Comparison of ENCODE assay signal across 8 mouse cellular contexts in the genomic region with DNA sequence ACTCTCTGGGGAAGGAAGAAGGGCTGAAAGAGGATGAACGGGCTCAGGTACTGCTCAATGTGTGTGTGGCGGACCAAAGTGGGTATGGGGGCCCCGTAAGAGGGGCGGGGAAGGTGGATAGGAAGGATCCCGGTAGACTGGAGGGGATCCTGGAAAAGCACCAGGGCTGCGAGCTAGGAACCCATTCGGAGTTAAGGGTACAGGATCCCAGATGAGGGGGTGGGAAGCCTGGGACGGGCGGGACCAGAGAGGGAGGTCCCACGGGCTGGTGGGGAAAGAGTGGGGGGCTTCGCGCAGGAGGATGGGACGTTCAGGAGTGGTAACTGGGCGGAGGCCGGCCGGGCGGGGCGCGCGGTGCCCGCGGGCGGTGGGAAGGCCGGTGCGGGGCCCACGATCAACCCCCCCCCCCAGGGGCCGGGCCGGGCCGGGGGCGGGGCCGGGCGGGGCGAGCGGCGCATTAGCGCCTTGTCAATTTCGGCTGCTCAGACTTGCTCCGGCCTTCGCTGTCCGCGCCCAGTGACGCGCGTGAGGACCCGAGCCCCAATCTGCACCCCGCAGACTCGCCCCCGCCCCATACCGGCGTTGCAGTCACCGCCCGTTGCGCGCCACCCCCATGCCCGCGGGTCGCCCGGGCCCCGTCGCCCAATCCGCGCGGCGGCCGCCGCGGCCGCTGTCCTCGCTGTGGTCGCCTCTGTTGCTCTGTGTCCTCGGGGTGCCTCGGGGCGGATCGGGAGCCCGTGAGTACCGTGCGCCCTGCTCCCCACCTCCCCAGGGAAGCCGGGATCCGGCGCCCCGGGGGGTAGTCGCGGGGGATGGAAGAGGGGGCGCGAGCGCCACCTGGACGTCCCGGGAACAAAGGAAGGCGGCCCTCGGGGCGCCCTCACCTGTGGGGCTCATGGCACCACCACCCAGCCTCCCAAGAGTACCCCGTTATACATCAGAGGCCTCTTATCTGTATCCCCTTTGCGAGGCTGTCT. TPM values are rescaled to one million over a fixed set of nuclear protein-coding genes. Genes with fewer than 3 reads are reported as not detected.
DNase-seq lines count a peak whose midpoint lies in the region; ATAC-seq and TF ChIP-seq lines count a peak whose summit lies in the region.

A gene (plus strand): TSS at position 495 of the 977 bp plus-strand sequence.

- no peaks in the 10 kb centered on the region for H3K9me3 ChIP-seq in liver, embryonic 12.5 days (replicated peaks)
- no peaks in the 10 kb centered on the region for H3K9me3 ChIP-seq in stomach, postnatal 0 days (ENCODE audit: control insufficient read depth, low read length)

- no peaks in the 10 kb centered on the region for H3K36me3 ChIP-seq in liver, embryonic 12.5 days
- no peaks in the 10 kb centered on the region for H3K36me3 ChIP-seq in stomach, postnatal 0 days (ENCODE audit: control insufficient read depth, insufficient read depth, low read length)

- no peak for TF ChIP-seq EP300 in stomach, postnatal 0 days (optimal IDR thresholded peaks at IDR 0.05)

- 1% methylated on average over 72 of the region's 93 CpGs for WGBS in liver, embryonic 12.5 days (ENCODE audit: insufficient replicate concordance)
- under 1% methylated on average over 49 of the region's 93 CpGs for whole genome bisulfite sequencing in stomach, postnatal 0 days

- peak within 1 kb of the TSS; percentile 69 for H3K4me2 ChIP-seq in liver, embryonic 12.5 days
- H3K4me2 ChIP-seq in stomach, postnatal 0 days (replicated peaks; ENCODE audit: low read depth) = peak within 1 kb of the TSS; percentile 75

- no peak within 1 kb of the TSS; the same call in 1 of the 2 replicates for H3K9ac ChIP-seq in liver, embryonic 12.5 days
- H3K9ac ChIP-seq in stomach, postnatal 0 days (ENCODE audit: low read length) = peak within 1 kb of the TSS; percentile 45

- peaks cover 100% of the 10 kb centered on the region for H3K27me3 ChIP-seq in liver, embryonic 12.5 days (replicated peaks)
- peaks cover 52% of the 10 kb centered on the region for H3K27me3 ChIP-seq in stomach, postnatal 0 days (ENCODE audit: control insufficient read depth, insufficient read depth, low read length)

- H3K27ac ChIP-seq in liver, embryonic 12.5 days = no peak within 1 kb of the TSS
- H3K27ac ChIP-seq in stomach, postnatal 0 days (replicated peaks) = no peak within 1 kb of the TSS

- peaks cover 49% of the 10 kb centered on the region for H3K4me1 ChIP-seq in liver, embryonic 12.5 days
- H3K4me1 ChIP-seq in stomach, postnatal 0 days (replicated peaks; ENCODE audit: control insufficient read depth, insufficient read depth) = 0 out of 2 replicates have a peak, but pooled peaks cover 4% of the 10 kb centered on the region

- no peak for TF ChIP-seq CTCF in stomach, postnatal 0 days (IDR thresholded peaks at IDR 0.05; ENCODE audit: low read depth)

- intact Hi-C loops in gastrocnemius, postnatal 14 days (cut with DNase I; ENCODE audit: low total_unique reads) = loop anchor here (10.0 kb wide), 1 partner anchor 48 kb away; no protein-coding TSS in a partner anchor

- H3K4me3 ChIP-seq in liver, embryonic 12.5 days = peak within 1 kb of the TSS; percentile 45
- peak within 1 kb of the TSS; percentile 43 for H3K4me3 ChIP-seq in stomach, postnatal 0 days (ENCODE audit: low read depth, low read length)

- peak; percentile 52 for DNase-seq in adrenal gland, adult 2 months
- DNase-seq in adrenal gland, postnatal 4 days (ENCODE audit: low spot score in 2 of 2) = no peak
- peak; percentile 39 for DNase-seq in retina, postnatal 1 day
- DNase-seq in retina, embryonic 14.5 days (ENCODE audit: low spot score) = no peak
- no peak for DNase-seq in stomach, postnatal 0 days (ENCODE audit: low spot score)
- DNase-seq in gastrocnemius, postnatal 14 days = no peak
- no peak for DNase-seq in MN1 (ENCODE audit: low spot score)

- ATAC-seq in liver, embryonic 12.5 days = no peak; the same call in 1 of the 2 replicates
- ATAC-seq in stomach, postnatal 0 days (ENCODE audit: low FRiP score, low TSS enrichment) = no peak; the same call in 1 of the 2 replicates

RNA-seq across cellular contexts. Expression of the gene that starts here (rescaled TPM):
- total RNA-seq in adrenal gland, adult 2 months (2021) = 1 to 10 TPM in 1 of 2 experiments, under 1 TPM in 1; 0.58 to 1.4 TPM
- 0.58 and 1.2 TPM in 2 replicates for polyA plus RNA-seq in adrenal gland, adult 2 months (2012; rRNA removed)
- under 1 TPM in 1 of 2 experiments, not detected in 1; 0.45 TPM for total RNA-seq in adrenal gland, postnatal 4 days (2021)
- 3.9 and 4.0 TPM in 2 replicates for polyA plus RNA-seq in liver, embryonic 12.5 days (2016; fragmentation: Nextera tagmentation; extraction: Ambion mirVana)
- 5.8 and 6.5 TPM in 2 replicates for polyA plus RNA-seq in stomach, postnatal 0 days (2015; fragmentation: Nextera tagmentation; extraction: Ambion mirVana)
- total RNA-seq in gastrocnemius, postnatal 14 days (2021) = 1 to 10 TPM; 1.5 to 1.9 TPM

Comparison
In these comparisons a context has a peak if more than half of its experiments do, and no peak if none do; other contexts are left out.
1. DNase-seq: peak in adrenal gland, adult 2 months (single experiment) and retina, postnatal 1 day (single experiment); none in adrenal gland, postnatal 4 days (0 of 2), retina, embryonic 14.5 days (single experiment), stomach, postnatal 0 days (single experiment), gastrocnemius, postnatal 14 days (single experiment) and MN1 (single experiment).